Mouse (Mus musculus) MEL (cell line): Measurements from ENCODE around the gene Hlcs.

Experiments used
- EP300 ChIP-seq, 2 experiments: IDR thresholded peaks; 2 replicates each; pipeline ENCODE4 v1.6.1; 2011; ENCODE audit warnings: improper control_type of control experiment in 2 of 2, low read length in 2 of 2, low read depth in 1 of 2, mild to moderate bottlenecking in 1 of 2
- MYC ChIP-seq: IDR thresholded peaks from 2 replicates; pipeline ENCODE4 v1.6.1; 2011; ENCODE audit warnings: low read depth, mild to moderate bottlenecking, low read length, improper control_type of control experiment, moderate library complexity
- NELFE ChIP-seq: IDR thresholded peaks from 2 replicates; pipeline ENCODE4 v1.6.1; 2011; ENCODE audit warnings: low read depth, low read length, improper control_type of control experiment
- POLR2AphosphoS5 ChIP-seq: IDR thresholded peaks from 2 replicates; pipeline ENCODE4 v1.6.1; 2012; ENCODE audit warnings: low read depth, borderline replicate concordance, mild to moderate bottlenecking, inconsistent platforms, low read length, moderate library complexity, mixed read lengths
- TBP ChIP-seq: IDR thresholded peaks from 2 replicates; pipeline ENCODE4 v1.8.0; 2011; ENCODE audit warnings: low read depth, low read length, improper control_type of control experiment
- UBTF ChIP-seq: IDR thresholded peaks from 2 replicates; pipeline ENCODE4 v1.6.1; 2012; ENCODE audit warnings: low read depth, mild to moderate bottlenecking, inconsistent platforms, low read length, improper control_type of control experiment, moderate library complexity, borderline replicate concordance; ENCODE audit not compliant: insufficient read depth

GRCm38 (mm10) chr16:94230499-94230898 lies 82.9 kb downstream of the Hlcs start:
- TF ChIP-seq EP300 (IDR thresholded peaks at IDR 0.05; ENCODE audit: low read depth in 1 of 2, low read length in 2 of 2) = no peak
- TF ChIP-seq UBTF = no peak
- TF ChIP-seq TBP = no peak
- TF ChIP-seq MYC = no peak
- TF ChIP-seq NELFE = no peak
- TF ChIP-seq POLR2AphosphoS5 = no peak
